Mouse (Mus musculus) lung, postnatal 0 days (tissue): ENCODE data around the gene Elmsan1. TPM values are rescaled to one million over a fixed set of nuclear protein-coding genes. Genes with fewer than 3 reads are reported as not detected.
A peak's percentile ranks its signal among the peaks of the same experiment; 100 is the strongest.

Experiments
- ATAC-seq: fragments of 200-750 bp; cut with Nextera tagmentation; 2 replicates; pipeline ENCODE4 v1.8.0; 2017; ENCODE audit warnings: moderate library complexity
- DNase-seq: peaks from one replicate; pipeline ENCODE4 v3.0.0-alpha.2; 2016; ENCODE audit warnings: low spot score
- H3K27ac ChIP-seq: fragments of 300-500 bp; sonication (generic); 2 replicates; pipeline ENCODE4 v1.5.1; 2014; ENCODE audit warnings: antibody characterized with exemption, mild to moderate bottlenecking, low read length, mixed read lengths
- H3K27me3 ChIP-seq: fragments of 300-500 bp; sonication (generic); replicated peaks from 2 replicates; pipeline ENCODE4 v1.6.1; 2014; ENCODE audit warnings: low read length, mixed read lengths; ENCODE audit not compliant: insufficient read depth
- H3K36me3 ChIP-seq: fragments of 300-500 bp; sonication (generic); 2 replicates; pipeline ENCODE4 v1.6.1; 2014; ENCODE audit warnings: low read length, mixed read lengths; ENCODE audit not compliant: insufficient read depth
- H3K4me1 ChIP-seq: fragments of 300-500 bp; sonication (generic); 2 replicates; pipeline ENCODE4 v1.6.1; 2014; ENCODE audit warnings: antibody characterized with exemption, low read depth, low read length, mixed read lengths; ENCODE audit not compliant: insufficient read depth
- H3K4me2 ChIP-seq: fragments of 300-500 bp; sonication (generic); replicated peaks from 2 replicates; pipeline ENCODE4 v1.6.1; 2014; ENCODE audit warnings: low read depth, mild to moderate bottlenecking, low read length, moderate library complexity, mixed read lengths
- H3K4me3 ChIP-seq: fragments of 300-500 bp; sonication (generic); 2 replicates; pipeline ENCODE4 v1.5.1; 2014; ENCODE audit warnings: low read depth, low read length
- H3K9ac ChIP-seq: fragments of 300-500 bp; sonication (generic); replicated peaks from 2 replicates; pipeline ENCODE4 v1.6.1; 2014; ENCODE audit warnings: low read depth, mild to moderate bottlenecking
- H3K9me3 ChIP-seq: fragments of 300-500 bp; sonication (generic); 2 replicates; pipeline ENCODE4 v1.6.1; 2016; ENCODE audit warnings: low read length, mixed read lengths
- CTCF ChIP-seq: IDR thresholded peaks from 2 replicates; pipeline ENCODE4 v1.5.1; 2016; ENCODE audit warnings: antibody characterized with exemption, mild to moderate bottlenecking
- EP300 ChIP-seq: IDR thresholded peaks from 2 replicates; pipeline ENCODE4 v1.6.1; 2016; ENCODE audit warnings: antibody characterized with exemption, mild to moderate bottlenecking, control low read depth
- WGBS: fragments of 180-500 bp; shearing (Covaris S2); extraction: QIAGEN DNeasy Blood & Tissue Kit; methylation state at CpG from one replicate; pipeline ENCODE4 v1.1.7; 2014; 5-methylcytosine and 5-hydroxymethylcytosine counted together
- polyA plus RNA-seq: library from polyadenylated mRNA; unstranded; fragments of >200 nt; fragmentation: Nextera tagmentation; extraction: Ambion mirVana; gene quantifications from 2 replicates; pipeline ENCODE4 v1.2.1, GENCODE M21; 2015

Elmsan1 gene
- polyA plus RNA-seq, 1 experiment from 2014 or later, result 6.7 TPM

- DNase-seq, result no peak
- no peak overlapping the region for H3K4me2 ChIP-seq
- peak; percentile 86 for ATAC-seq
- peaks cover 37% of the 10 kb centered on the region for H3K4me1 ChIP-seq
- TF ChIP-seq EP300 (peak; percentile 54; the same call in 1 of the 2 replicates), CTCF (peak; percentile 17; the same call in 1 of the 2 replicates)
- H3K27ac ChIP-seq, result peak overlapping the region; percentile 62
- H3K9ac ChIP-seq, result no peak overlapping the region
- no peaks in the 10 kb centered on the region for H3K9me3 ChIP-seq
- H3K36me3 ChIP-seq, result no peaks in the 10 kb centered on the region
- H3K4me3 ChIP-seq, result no peak overlapping the region
- no peaks in the 10 kb centered on the region for H3K27me3 ChIP-seq
- 36% methylated on average over 7 of the region's 7 CpGs for WGBS
Observed at GRCm38 (mm10) chr12:84203778-84204216, 14.9 kb downstream of the Elmsan1 start.

- peaks cover 32% of the 10 kb centered on the region for H3K4me1 ChIP-seq
Observed at GRCm38 (mm10) chr12:84203170-84203777, 15.4 kb downstream of the Elmsan1 start.

DNA sequence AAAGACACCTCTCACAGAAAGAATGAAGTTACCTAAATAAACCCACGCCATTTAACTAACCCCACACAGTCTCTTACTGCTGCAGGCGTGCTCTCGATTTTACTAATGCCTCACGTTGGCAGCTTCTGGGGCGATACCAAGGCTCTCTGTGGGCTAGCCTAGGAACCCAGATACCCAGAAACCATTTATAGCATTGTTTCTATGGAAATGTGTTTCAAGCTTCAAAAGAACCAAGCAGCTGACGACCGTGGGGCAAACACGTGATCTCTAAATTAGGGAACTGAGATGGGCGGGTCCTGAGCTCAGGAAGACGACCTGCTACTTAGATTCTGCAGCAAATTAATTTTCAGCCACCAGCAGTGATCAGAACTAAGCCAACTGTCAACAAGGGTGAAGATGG, 16.1 kb downstream of the Elmsan1 start:
- DNase-seq (no peak), ATAC-seq (no peak)
- TF ChIP-seq CTCF (no peak), EP300 (no peak)
- H3K9ac ChIP-seq, result no peak overlapping the region
- peak overlapping the region; percentile 72 for H3K27ac ChIP-seq
- peaks cover 25% of the 10 kb centered on the region for H3K4me1 ChIP-seq
- no peak overlapping the region for H3K4me3 ChIP-seq
- no peaks in the 10 kb centered on the region for H3K9me3 ChIP-seq
- WGBS, result 73% methylated on average over 10 of the region's 10 CpGs
- H3K27me3 ChIP-seq, result no peaks in the 10 kb centered on the region
- H3K36me3 ChIP-seq, result no peaks in the 10 kb centered on the region
- no peak overlapping the region for H3K4me2 ChIP-seq

More at GRCm38 (mm10) chr12:84203170-84203777, 15.4 kb downstream of the Elmsan1 start:
- Histone ChIP-seq H3K4me2 (no peak overlapping the region), H3K36me3 (no peaks in the 10 kb centered on the region), H3K9ac (no peak overlapping the region), H3K9me3 (no peaks in the 10 kb centered on the region), H3K27ac (peak overlapping the region; percentile 72), H3K27me3 (no peaks in the 10 kb centered on the region), H3K4me3 (no peak overlapping the region)
- ATAC-seq (0 out of 2 replicates have a peak, but pooled peaks have one; percentile 29), DNase-seq (peak; percentile 73)
- TF ChIP-seq CTCF (no peak), EP300 (no peak)
- WGBS, result 54% methylated on average over 7 of the region's 7 CpGs

DNA sequence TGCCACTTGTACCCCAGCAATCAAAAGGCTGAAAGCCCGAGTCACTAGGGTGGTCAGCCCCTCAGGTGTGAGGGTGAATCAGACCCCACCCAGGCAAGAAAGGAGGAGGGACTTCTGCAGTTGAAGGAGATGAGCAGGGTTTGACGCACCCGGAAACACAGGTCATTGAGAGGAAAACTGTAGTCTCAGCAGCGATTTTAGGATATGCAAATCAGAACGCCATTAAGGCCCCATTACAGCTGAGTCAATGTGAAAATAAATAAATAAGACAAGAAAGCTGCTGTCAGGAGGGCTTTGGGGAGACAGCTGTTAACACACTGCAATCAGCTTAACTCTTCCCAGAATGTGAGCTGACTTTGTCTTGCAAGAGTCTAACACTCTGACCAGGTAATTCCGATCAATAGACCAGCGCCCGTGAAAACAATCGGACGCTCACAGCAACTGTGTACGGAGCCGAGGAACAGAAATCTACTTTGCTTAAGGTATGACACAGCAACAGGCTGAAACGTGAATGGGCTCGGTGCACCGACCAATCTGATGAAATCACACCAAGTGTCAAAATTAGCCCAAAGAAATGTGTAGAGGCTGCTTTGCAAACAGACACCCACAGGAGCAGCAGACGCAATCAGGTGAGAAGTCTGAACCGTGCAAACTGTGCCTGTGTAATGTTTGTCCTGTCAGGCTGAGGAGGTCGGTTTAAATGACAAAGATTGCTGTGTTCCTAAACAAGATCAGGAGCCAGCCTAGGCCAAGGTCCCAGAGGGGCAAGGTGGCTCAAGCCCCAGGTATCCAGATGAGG, 16.8 kb downstream of the Elmsan1 start:
- Histone ChIP-seq H3K36me3 (no peaks in the 10 kb centered on the region), H3K4me3 (no peak overlapping the region), H3K4me2 (no peak overlapping the region), H3K27ac (peak overlapping the region; percentile 72), H3K9ac (no peak overlapping the region), H3K4me1 (peaks cover 19% of the 10 kb centered on the region), H3K9me3 (no peaks in the 10 kb centered on the region), H3K27me3 (no peaks in the 10 kb centered on the region)
- ATAC-seq (peak; percentile 43), DNase-seq (peak; percentile 63)
- 63% methylated on average over 18 of the region's 18 CpGs for WGBS
- TF ChIP-seq EP300 (no peak), CTCF (no peak)

- TF ChIP-seq EP300, result no peak
- TF ChIP-seq CTCF, result no peak
Observed at GRCm38 (mm10) chr12:84201222-84201621, 17.5 kb downstream of the Elmsan1 start.

GRCm38 (mm10) chr12:84198880-84199279, 19.8 kb downstream of the Elmsan1 start:
- 67% methylated on average over 10 of the region's 10 CpGs for WGBS
- peaks cover 27% of the 10 kb centered on the region; the same call in 1 of the 2 replicates for H3K4me1 ChIP-seq
- ATAC-seq, result no peak

More at GRCm38 (mm10) chr12:84201222-84201621, 17.5 kb downstream of the Elmsan1 start:
- H3K27ac ChIP-seq, result peak overlapping the region; percentile 72
- H3K36me3 ChIP-seq, result no peaks in the 10 kb centered on the region
- no peak overlapping the region for H3K4me3 ChIP-seq
- no peaks in the 10 kb centered on the region for H3K9me3 ChIP-seq
- no peaks in the 10 kb centered on the region for H3K27me3 ChIP-seq
- WGBS, result 50% methylated on average over 4 of the region's 4 CpGs
- no peak overlapping the region for H3K9ac ChIP-seq
- peaks cover 15% of the 10 kb centered on the region; the same call in 1 of the 2 replicates for H3K4me1 ChIP-seq
- DNase-seq (peak; percentile 61), ATAC-seq (no peak)
- H3K4me2 ChIP-seq, result no peak overlapping the region

More at GRCm38 (mm10) chr12:84198880-84199279, 19.8 kb downstream of the Elmsan1 start:
- TF ChIP-seq EP300 (no peak), CTCF (no peak)
- Histone ChIP-seq H3K4me3 (no peak overlapping the region), H3K36me3 (no peaks in the 10 kb centered on the region), H3K4me2 (no peak overlapping the region), H3K27ac (no peak overlapping the region), H3K9me3 (no peaks in the 10 kb centered on the region), H3K27me3 (no peaks in the 10 kb centered on the region), H3K9ac (no peak overlapping the region)
- no peak for DNase-seq
